Mouse (Mus musculus) embryo, embryonic 11 days (tissue): ENCODE data around the gene Fndc3b.

Source experiments
- DNase-seq: peaks from one replicate; pipeline ENCODE4 v3.0.0-alpha.2; 2015

The Fndc3b gene

DNA sequence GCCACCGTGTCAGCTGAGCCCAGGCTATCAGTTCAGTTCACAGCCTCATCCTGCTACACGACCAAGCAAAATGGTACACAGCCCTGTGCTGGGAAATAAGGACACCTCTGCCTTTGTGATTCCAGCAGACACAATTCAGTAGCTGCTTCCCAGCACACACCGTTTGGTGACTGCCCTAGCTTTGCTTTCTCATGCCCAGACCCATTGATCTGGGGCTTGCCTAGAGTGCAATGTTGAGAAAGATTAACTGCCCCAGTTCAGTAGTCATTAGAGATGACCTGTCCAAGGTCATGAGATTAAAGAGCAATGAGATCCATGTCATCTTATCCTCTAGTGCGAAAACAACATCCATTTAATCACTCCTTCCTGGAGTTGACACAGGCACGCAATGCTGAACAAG, 47.9 kb downstream of the Fndc3b start:
- DNase-seq: no peak

DNA sequence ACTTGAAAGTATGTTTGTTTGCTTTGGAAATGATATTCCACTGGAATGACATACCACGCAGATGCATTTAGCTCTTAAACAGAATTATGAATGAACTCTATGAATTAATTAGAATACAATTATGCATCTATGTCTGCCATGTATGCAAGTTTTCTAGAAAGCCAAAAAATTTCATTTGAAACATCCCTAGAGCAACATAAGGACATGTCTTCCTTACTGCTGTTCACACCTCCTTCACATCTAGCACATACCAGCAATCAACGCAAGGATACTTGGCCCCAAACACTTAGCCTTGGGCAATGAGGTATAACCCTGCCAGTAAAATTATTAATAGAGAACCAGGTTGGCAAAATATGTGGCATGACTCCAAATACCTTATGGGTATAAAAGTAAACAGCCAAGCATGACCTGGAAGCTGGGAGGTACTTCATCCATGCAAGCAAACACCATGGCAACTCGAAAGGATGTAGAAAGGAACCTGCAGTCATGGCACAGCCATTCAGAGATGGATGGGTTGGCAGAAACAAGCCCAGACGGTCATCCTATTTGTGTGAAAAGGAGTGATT, 52.8 kb downstream of the Fndc3b start:
- DNase-seq: no peak

DNA sequence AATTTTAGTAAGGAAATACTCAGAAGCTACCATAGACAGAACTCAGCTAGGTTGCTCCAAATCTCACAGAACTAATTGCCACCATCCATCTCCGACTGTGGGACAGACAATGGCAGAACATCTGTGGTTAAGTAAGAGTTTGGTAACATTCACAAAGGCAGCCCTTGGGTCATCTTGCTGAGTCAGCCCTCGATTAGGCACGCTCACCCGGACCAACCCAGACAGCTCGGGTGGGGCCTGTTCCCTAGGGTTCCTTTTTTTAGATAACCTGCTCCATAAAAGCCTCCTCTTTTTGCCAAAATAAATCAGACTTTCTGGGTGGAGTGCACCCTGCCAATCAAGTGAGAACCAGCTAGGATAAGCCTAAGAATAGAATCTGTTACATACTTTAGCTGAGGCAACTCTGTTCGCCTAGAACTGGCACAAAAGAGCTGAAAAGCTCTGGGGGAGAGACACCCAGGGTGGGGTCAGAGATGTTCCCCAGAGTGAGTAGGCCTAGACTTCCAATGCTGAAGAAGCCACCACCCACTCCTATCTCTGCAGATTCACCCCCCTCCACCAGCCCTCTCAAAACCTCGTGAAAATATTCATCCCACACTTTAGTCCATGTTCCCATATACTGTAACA, 54.2 kb downstream of the Fndc3b start:
- peak; percentile 34 for DNase-seq

DNA sequence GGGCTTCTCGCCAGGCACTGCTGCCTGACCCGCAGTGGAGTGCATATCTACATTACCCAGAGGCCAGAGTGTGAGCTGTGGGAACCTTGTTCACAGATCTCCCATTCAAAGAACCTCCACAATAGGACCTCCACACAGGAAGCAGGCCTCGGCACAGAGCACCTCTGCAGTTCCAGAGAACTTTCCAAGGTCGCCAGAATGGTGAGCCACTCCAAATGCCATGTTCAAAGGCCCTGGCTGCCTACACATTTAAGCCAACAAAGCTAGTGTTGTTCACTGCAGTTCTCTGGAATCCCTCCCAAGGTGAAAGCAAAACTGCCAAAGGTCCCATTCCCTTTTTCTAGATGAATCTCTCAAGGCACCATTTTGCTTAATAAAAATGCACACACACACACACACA, 55.4 kb downstream of the Fndc3b start:
- DNase-seq: no peak

DNA sequence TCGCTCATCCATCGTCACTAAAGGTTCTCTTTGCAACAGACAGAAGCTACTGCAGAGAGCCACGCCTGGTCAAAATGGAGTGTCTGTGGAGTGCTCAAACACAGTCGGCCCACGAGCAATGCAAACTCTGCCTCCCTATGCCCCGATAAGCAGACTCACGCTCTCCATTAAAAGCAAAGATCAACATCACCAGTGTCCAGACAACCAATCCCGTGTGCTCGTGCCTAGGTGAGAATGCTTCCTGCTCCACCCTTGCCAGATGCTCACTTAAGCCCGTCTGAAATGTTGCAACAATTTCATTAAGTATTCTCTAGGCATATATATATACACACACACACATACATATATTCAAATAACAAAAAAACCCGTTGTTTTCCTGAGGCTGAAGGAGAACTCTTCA, 56.1 kb downstream of the Fndc3b start:
- no peak for DNase-seq

DNA sequence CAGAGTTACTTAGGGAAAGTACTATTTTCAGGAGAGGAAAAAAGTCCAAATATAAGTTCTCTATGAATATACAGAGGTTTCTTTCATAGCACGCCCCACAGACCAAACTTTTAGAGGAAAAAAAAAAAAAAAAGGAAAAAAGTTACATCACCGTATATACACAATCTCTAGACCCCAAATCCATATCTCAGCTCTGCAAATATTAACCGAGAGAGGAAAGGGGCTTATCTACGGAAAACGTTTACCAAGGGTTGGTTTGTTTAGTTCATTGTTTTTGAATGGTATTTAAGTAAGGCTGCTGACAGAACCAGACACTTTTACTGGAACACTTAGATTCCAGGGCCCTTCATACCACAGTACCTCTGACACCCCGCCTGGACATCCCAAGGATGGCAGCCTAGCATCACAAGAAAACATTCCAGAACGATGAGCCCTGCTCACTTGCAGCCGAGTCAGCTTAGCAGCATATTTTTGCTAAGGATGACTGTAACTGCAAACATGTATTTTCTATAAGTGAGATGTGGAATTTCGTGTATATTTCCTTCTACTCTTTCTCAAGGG, 58.6 kb downstream of the Fndc3b start:
- no peak for DNase-seq

DNA sequence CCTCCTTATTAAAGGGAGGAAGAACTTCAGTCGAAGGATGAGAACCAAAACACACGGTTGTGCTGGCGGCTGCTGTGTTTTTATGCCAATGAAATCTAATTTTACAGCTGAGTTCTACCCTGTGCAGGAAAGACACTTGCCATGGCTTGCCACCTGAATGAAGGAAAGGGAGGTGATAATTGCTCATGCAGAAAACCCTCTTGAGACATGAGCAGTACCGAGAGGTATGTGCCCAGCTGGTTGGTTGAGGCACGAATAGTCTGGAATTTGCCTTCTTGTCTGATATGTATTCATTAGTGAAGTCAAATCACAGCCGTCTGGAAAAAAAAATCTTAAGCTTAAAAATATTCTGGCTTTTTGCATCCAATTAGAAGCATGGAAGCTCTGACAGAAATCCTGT, 59.4 kb downstream of the Fndc3b start:
- DNase-seq: no peak

DNA sequence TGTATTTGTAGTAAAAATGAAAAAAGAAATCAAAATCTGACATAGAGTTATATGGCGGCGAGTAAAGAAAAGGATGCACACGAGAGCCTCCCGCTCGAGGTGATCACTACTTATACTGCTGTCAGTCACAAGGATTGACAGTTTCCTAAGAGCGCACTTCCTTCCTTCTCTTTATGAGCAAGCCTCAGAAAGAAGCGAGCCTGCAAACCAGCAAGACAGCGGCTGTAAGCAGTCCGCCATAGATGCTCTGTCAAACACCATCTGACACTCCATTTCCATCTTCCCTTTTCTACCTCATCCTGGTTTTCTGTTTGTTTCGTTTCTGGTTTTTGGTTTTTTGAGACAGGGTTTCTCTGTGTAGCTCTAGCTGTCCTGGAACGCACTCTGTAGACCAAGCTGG, 61.0 kb downstream of the Fndc3b start:
- DNase-seq: no peak

DNA sequence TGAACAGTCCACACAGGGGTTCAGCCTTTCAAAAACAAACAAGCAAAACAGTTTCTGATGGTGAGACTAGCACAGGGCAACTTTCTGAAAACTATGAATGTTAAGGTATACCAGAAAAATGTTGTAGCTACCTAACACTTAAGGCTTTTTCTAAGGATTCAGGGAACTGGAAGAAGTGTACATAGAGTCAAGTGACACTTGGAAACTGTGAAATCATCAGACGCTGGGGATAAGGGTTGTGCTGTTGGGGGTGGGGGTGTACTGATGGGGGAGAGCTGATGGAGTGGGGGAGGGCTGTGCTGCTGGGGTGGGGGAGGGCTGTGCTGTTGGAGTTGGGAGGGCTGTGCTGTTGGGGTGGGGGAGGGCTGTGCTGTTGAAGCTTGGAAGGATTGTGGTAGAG, 61.8 kb downstream of the Fndc3b start:
- no peak for DNase-seq

DNA sequence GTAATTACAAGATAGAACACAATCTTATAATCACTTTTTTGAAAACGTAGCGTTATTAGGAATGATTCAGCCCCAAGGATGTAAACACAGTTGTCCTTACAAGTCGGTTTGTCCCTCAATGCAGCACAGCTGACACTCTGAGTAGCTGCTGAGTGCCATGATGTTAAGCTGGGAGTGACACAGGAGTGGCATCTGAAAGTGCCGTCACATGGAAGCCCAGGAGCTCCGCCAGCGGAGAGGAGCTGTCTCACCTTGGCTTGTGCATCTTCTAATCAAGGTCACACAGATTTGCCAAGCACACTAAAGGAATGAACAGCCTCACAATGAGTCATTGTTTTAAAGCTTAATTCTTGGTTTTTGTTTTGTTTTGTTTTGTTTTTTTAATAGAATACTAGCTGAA, 68.7 kb downstream of the Fndc3b start:
- DNase-seq: no peak

DNA sequence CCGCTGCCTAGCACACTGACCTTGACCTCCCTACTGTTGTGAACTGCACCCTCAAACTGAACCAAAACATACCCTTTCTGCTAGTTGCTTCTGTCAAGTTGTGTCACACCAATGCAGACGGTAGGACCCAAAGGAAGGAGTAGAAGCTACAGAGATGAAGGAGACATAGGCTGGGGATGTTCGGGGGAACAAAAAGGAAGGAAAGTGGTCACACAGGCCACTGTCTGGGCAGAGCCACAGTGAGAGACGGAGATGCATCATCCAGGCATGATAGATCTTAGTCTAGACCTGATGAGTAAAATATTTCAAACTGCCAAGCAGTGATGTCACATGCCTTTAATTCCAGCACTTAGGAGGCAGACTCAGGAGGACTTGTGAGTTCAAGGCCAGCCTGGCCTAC, 71.4 kb downstream of the Fndc3b start:
- DNase-seq: no peak

DNA sequence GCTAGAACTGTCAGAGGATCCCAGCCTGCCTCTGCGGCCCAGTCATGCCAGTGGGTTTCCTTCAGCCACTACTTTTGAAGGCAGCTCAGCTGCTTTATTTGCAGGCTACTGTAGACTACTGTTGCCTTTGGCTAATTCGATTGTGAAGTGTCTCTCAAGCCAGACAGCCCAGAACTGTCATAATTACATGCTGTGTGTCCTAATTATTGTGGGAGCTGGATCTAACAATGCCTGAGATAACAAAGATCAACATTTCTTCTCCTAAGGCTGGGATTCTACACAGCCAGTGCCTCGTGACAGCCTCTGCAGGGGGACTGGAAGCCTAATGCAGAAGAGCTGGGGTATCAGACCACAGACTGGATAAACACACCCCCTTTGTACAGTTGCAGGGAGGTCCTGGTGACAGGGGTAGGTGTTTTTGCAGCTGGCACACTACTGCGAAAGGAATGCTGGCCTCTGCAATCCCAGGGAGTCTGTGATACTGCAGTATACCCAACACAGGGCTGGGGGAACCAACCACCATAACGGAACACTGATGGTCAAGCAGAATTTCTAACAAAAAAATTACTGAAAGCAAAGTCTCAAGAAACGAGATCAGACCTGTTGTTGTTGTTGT, 74.0 kb downstream of the Fndc3b start:
- peak; percentile 27 for DNase-seq

DNA sequence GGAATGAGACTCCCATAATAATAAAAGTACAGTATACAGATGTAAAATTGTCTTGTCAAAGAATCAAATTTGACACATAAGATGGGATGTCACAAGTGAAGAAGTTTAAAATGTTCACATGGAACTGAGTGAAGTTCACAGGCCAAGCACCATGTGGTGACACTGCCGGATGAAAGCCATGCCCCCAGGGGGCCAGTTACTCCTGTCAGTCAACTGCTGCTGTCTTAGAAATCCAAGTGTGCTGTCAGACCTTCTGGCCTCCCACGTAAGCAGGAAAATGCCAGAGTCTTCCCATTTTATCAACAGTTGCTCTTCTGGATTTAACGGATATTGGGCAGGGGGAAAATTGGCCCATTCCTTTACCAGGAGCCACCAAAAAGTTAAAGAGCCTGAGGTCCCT, 75.3 kb downstream of the Fndc3b start:
- peak; percentile 58 for DNase-seq

DNA sequence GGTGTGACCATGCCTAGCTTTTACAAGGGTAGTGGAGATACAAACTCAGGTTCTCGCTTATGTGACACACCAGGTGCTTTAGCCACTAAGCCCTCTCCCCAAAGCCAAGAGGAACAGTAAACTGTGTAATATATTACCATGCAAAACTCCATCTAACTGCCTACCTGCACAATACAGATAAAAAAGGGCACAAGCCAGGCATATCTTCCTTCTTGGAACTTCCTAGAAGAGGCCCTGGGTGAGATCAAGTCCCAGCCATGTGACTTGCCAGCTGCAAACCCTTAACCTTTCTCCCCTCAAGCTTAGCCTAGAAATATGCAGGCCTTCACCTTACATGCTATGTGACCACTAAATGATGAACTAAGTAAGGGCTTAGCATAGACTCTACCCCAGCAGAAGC, 78.2 kb downstream of the Fndc3b start:
- no peak for DNase-seq

DNA sequence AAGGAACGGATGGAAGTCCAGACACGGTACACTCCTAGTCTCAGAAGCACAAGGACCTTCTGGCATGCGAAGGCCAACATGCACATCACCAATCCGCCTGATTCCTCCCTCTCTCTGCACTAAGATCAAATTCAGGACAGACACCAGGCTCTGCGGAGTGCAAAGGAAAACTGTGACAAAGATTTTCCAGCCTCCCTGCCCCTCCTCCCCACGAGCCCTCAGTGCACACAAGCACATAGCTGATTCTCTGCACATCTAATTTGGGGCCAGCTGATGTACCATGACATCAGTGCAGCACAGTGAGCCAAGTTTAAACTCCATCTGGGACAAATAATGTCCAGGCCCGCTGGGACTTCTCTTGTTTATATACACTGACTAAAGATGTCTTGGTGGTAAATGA, 80.0 kb downstream of the Fndc3b start:
- peak; percentile 44 for DNase-seq

DNA sequence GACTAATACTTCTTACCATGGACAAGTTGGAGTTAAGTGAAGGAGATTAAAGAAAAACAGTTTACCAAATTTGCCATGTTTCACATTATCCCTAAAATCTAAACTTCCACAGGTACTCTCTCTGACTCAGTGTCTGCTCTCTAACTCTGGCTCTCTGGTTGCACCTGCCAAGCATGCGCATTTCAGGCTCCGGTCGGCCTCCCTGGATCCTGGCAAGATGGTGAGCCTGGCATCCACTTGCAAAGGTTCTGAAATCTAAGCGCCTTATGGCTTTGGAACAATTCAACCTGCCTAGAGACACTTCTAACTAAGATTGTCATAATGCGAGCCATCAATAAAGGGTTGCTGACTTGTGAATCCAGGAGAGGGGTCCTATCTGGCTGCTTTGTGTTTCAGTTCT, 81.4 kb downstream of the Fndc3b start:
- DNase-seq: no peak

DNA sequence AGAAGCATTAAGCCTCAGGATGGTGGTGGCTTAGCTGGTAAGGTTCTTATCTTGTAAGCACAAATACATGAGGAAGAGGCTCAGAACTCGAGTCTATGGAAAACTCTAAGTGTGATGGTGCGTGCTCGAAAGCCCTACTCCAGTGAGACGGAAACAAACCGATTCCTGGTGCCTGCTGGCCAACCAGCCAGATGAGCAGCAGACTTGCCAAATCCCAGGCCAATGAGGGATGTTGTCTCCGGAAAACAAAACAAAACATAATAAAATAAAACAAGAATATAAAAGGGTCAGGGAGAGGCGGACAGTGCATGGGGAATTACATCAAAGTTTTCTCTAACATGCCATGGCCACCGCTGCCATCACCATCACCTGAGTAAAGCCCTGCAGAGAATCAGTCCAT, 84.8 kb downstream of the Fndc3b start:
- DNase-seq: no peak

DNA sequence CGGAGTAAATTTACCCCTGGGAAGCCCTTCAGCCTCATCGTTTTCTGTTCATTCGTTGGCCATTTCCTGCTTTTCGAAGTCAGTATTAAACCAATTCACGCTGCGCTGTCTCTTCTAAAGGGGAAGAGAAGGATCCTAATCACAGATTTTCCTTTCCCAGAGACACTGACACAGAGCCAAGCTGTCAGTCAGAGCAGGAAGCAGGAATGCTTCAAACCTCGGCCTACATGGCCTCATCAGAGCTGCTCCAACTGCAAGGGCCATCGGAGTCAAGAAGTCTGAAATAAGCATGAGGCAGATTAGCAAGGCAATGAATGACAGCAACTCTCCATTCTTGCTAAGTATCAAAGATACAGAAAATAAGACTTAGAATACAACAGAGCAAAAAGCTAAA, 85.5 kb downstream of the Fndc3b start:
- no peak for DNase-seq

DNA sequence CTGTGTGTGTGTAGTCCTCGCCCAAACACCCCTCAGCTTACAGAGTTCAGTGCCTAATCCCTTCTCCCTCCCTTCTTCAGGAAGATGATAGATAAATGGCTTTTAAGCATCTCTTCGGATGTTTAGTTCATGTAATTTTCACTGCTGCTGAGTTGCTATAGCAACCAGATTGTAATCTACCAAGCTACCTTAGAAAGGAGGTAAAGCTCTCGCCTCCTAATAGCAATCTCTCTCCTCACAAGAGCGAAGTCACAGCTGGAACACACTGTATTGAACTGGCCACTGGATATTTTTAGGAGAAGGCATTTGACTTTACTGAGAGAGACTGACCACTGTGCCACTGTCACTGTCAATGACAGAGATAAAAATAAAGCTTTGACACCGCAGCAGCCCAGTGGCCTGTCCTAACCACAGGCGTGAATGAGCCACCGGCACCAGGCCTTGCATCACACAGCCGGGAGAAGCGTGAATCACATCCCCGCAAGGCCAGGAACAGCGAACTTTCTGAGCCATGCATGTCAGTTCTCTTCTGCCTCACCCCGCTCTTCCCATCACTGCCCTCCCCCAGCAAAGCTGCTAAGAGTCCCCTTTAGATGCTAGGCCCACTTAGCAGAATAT, 86.0 kb downstream of the Fndc3b start:
- no peak for DNase-seq

DNA sequence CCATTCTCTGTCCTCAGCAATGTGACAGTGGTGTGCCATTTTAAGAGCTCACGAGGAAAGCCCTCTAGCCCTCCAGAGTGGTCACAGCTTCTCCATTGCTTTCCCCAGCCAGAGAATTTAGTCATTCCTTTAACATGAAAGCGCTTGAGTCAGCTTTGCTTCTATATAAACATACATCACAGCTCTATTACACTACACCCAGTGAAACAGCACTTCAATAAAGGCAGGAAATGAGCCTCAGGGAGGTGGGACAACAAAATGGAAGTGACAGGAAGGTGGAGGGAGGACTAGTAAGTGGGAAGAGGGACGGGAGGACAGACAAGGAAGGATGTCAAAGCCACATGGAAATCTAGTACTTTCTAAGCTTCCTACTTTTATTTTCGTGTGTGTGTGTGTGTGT, 88.7 kb downstream of the Fndc3b start:
- DNase-seq: no peak

DNA sequence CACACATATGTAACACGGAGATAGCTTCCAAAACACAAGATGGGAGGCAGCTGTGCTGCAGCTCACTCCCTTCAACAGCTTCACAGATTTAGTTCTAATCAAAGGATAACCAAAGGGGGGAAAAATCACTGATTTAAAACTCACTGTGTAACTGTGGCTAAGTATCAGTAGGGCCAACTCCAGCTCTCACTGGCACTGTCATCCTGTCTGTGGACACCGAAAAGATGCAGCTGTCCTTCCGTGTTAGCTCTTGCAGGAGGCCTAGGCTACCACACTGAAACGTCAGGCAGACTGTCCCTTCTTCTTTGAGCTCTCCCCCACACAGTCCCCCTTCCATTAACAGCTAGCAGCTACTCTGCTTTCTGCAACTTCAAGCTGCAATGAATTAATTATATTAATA, 89.9 kb downstream of the Fndc3b start:
- DNase-seq: no peak

DNA sequence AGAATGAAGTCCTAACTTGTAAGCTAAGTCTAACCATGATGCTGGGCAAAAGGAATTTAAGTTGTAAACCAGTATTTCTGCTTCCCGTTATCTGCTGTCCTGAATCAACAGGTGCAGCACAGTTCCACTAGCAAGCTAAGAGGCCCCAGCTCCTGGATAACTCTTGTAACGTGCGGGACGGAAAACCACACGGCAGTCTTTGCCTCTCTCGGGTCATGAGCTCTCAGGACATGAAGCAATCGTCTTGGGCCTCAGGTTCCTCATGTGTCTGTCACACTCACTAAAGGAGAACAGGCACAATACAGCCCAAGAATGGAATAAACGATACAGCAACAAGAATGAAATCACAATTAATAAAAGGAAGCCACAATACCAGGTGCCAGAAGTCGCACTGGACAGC, 93.4 kb downstream of the Fndc3b start:
- no peak for DNase-seq

DNA sequence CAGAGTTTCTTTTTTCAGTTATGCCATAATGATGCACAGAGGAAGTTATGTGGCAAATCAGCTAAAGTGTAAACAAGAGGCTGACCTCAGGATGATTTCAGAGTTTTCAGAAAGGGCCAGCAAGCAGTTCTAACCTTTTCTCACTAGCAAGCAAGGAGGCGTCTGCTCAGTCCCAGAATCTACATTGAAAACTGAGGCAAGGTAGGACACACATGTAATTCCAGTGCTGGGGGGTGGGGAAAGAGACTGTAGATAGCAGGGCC, 93.9 kb downstream of the Fndc3b start:
- no peak for DNase-seq

DNA sequence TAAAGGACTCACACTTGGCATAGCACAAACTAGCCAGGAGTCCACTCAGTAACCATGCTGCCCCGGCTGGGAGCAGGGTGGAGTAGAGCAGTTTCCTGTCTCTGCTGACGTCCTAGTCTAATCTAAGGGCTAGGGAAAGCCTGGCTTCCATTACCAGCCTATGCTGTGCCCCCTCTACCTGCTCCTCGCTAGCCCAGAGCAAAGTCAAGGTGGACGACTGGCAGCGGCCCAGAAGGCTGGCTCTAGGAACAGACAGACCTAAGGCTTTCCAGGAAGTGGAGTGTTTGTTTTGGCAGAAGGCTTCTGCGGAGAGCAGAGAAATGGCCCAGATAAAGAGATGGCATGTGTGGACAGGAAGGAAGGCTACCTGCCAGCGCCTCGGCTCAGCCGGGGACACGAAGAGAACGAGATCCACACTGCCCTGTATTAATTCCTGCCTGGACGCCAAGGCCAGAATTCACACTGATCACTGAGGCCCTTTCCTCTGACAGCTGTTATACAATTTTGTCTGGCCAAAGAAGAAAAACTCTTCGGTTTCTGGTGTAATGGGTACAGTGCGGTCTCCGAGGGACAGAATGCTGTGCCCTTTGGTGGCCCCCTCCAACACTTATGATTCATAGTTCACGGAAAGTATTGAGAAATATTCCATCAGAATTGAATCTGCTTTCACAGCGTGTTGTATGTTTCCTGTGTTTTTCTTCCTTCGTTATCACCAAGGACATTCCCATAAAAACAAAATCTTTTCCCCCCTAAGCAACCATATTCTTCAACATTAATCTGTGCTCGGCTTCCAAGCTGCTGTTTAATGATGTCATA, 94.5 kb downstream of the Fndc3b start:
- no peak for DNase-seq
